Mouse (Mus musculus): Measurements from ENCODE around the gene Timm8a1.

The Timm8a1 gene

DNA sequence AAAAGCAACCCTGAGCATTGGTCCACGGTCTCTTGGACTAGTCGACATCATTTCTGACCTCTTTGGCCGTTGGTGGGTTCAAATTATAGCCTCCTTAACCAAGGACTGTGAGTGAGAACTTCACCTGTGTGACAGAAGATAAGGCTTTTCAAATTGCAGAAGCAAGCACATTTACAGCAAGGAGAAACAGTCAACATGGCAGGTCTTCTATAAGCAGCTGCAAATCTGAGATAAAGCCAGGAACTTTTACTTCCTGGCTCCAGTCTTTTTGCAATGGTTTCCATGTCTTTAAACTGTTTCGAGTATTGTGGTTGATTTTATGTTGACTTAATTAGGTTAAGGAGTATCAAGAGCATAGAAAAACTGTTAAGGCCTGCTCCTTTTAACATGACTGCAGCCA is 17.9 kb downstream of the Timm8a1 start:
- no peak for DNase-seq

GRCm38 (mm10) chrX:134509473-134509872 is 32.2 kb downstream of the Timm8a1 start:
- DNase-seq: no peak

- DNase-seq: no peak
Observed at GRCm38 (mm10) chrX:134507977-134508376, 33.7 kb downstream of the Timm8a1 start.

- DNase-seq: no peak
Observed at GRCm38 (mm10) chrX:134500651-134501050, 41.0 kb downstream of the Timm8a1 start.

Data from kidney, adult 9 months (tissue).